Mouse (Mus musculus) MEL (cell line): Measurements from ENCODE around the gene Zdhhc4. TPM values are rescaled to one million over a fixed set of nuclear protein-coding genes. Genes with fewer than 3 reads are reported as not detected.
A peak's percentile ranks its signal among the peaks of the same experiment; 100 is the strongest.

Experiments
- DNase-seq: peaks from one replicate; pipeline ENCODE4 v3.0.0; 2011; ENCODE audit warnings: low read depth, low spot score
- H3K27ac ChIP-seq: 2 replicates; pipeline ENCODE4 v1.5.1; 2012; ENCODE audit warnings: low read depth, mild to moderate bottlenecking, control low read depth, low read length, moderate library complexity; ENCODE audit not compliant: control insufficient read depth
- H3K27me3 ChIP-seq, 2 experiments: fragments of 150-350 bp in 1 of 2; sonication (generic) in 1 of 2; 2 replicates each; pipeline ENCODE4 v1.6.1; 2012; ENCODE audit warnings: low read length in 2 of 2, mild to moderate bottlenecking in 2 of 2, improper control_type of control experiment in 1 of 2, moderate library complexity in 1 of 2; ENCODE audit not compliant: insufficient read depth in 2 of 2, control insufficient read depth in 1 of 2
- H3K36me3 ChIP-seq, 2 experiments: 2 replicates each; pipeline ENCODE4 v1.6.1; 2012 to 2014; ENCODE audit warnings: low read length in 2 of 2, improper control_type of control experiment in 1 of 2, inconsistent platforms in 1 of 2, mild to moderate bottlenecking in 1 of 2; ENCODE audit not compliant: insufficient read depth in 2 of 2, control insufficient read depth in 1 of 2
- H3K4me1 ChIP-seq, 2 experiments: fragments of 150-350 bp in 1 of 2; sonication (generic) in 1 of 2; 2 replicates each; pipeline ENCODE4 v1.6.1; 2012; ENCODE audit warnings: low read length in 2 of 2, improper control_type of control experiment in 1 of 2, mild to moderate bottlenecking in 1 of 2; ENCODE audit not compliant: insufficient read depth in 2 of 2, control insufficient read depth in 1 of 2
- H3K4me3 ChIP-seq, 2 experiments: fragments of 150-350 bp in 1 of 2; sonication (generic) in 1 of 2; 2 replicates each; pipeline ENCODE4 v1.5.1; 2012; ENCODE audit warnings: low read depth in 2 of 2, low read length in 2 of 2, mild to moderate bottlenecking in 2 of 2, moderate library complexity in 2 of 2, control low read depth in 1 of 2, improper control_type of control experiment in 1 of 2; ENCODE audit not compliant: control insufficient read depth in 1 of 2, insufficient read depth in 1 of 2
- H3K79me2 ChIP-seq: 2 replicates; pipeline ENCODE4 v1.6.1; 2012; ENCODE audit warnings: mild to moderate bottlenecking, low read length, moderate library complexity; ENCODE audit not compliant: control insufficient read depth, poor library complexity, insufficient read depth
- H3K9ac ChIP-seq: 2 replicates; pipeline ENCODE4 v1.6.1; 2012; ENCODE audit warnings: low read depth, mild to moderate bottlenecking, control low read depth, low read length, moderate library complexity; ENCODE audit not compliant: control insufficient read depth, poor library complexity, severe bottlenecking
- H3K9me3 ChIP-seq: fragments of 150-350 bp; sonication (generic); replicated peaks from 2 replicates; pipeline ENCODE4 v1.6.1; 2012; ENCODE audit warnings: mild to moderate bottlenecking, low read length, improper control_type of control experiment, moderate library complexity; ENCODE audit not compliant: insufficient read depth
- BHLHE40 ChIP-seq: IDR thresholded peaks from 2 replicates; pipeline ENCODE4 v1.6.1; 2012; ENCODE audit warnings: low read depth, mild to moderate bottlenecking, inconsistent platforms, low read length, improper control_type of control experiment, borderline replicate concordance
- CHD1 ChIP-seq: IDR thresholded peaks from 2 replicates; pipeline ENCODE4 v1.6.1; 2012; ENCODE audit warnings: low read depth, mild to moderate bottlenecking, inconsistent platforms, low read length, improper control_type of control experiment
- CTCF ChIP-seq, 3 experiments: IDR thresholded peaks in 2 of 3; conservative IDR thresholded peaks in 1 of 3; 2 replicates each; pipeline ENCODE4 v1.5.1; 2011 to 2012; ENCODE audit warnings: low read length in 3 of 3, low read depth in 2 of 3, mild to moderate bottlenecking in 2 of 3, improper control_type of control experiment in 1 of 3, inconsistent platforms in 1 of 3, mixed read lengths in 1 of 3, moderate library complexity in 1 of 3; ENCODE audit not compliant: control insufficient read depth in 1 of 3, insufficient read depth in 1 of 3, poor library complexity in 1 of 3, severe bottlenecking in 1 of 3
- E2F4 ChIP-seq: IDR thresholded peaks from 2 replicates; pipeline ENCODE4 v1.6.1; 2011; ENCODE audit warnings: low read depth, low read length, improper control_type of control experiment, borderline replicate concordance
- ELF1 ChIP-seq: IDR thresholded peaks from 2 replicates; pipeline ENCODE4 v1.6.1; 2014; ENCODE audit warnings: low read depth, mild to moderate bottlenecking, inconsistent platforms, low read length, improper control_type of control experiment, moderate library complexity
- GABPA ChIP-seq: IDR thresholded peaks from 2 replicates; pipeline ENCODE4 v1.6.1; 2012; ENCODE audit warnings: low read depth, mild to moderate bottlenecking, inconsistent platforms, low read length, improper control_type of control experiment, moderate library complexity
- GATA1 ChIP-seq: IDR thresholded peaks from 2 replicates; pipeline ENCODE4 v1.6.1; 2011; ENCODE audit warnings: low read depth, low read length, improper control_type of control experiment
- HCFC1 ChIP-seq: IDR thresholded peaks from 2 replicates; pipeline ENCODE4 v1.6.1; 2012; ENCODE audit warnings: low read depth, mild to moderate bottlenecking, inconsistent platforms, low read length, improper control_type of control experiment, moderate library complexity
- KAT2A ChIP-seq: conservative IDR thresholded peaks from 2 replicates; pipeline ENCODE4 v1.6.1; 2012; ENCODE audit warnings: low read depth, low read length, improper control_type of control experiment, inconsistent platforms
- MAFK ChIP-seq: IDR thresholded peaks from 2 replicates; pipeline ENCODE4 v1.6.1; 2011; ENCODE audit warnings: low read depth, mild to moderate bottlenecking, low read length, improper control_type of control experiment, borderline replicate concordance
- MAX ChIP-seq: IDR thresholded peaks from 2 replicates; pipeline ENCODE4 v1.6.1; 2011; ENCODE audit warnings: low read length, improper control_type of control experiment
- MEF2A ChIP-seq: IDR thresholded peaks from 2 replicates; pipeline ENCODE4 v1.6.1; 2014; ENCODE audit warnings: low read depth, mild to moderate bottlenecking, inconsistent platforms, low read length, improper control_type of control experiment; ENCODE audit not compliant: poor library complexity, insufficient replicate concordance, severe bottlenecking; ENCODE audit errors: extremely low read depth
- MXI1 ChIP-seq: IDR thresholded peaks from 2 replicates; pipeline ENCODE4 v1.6.1; 2011; ENCODE audit warnings: mild to moderate bottlenecking, low read depth, low read length, improper control_type of control experiment
- MYB ChIP-seq: IDR thresholded peaks from 2 replicates; pipeline ENCODE4 v1.6.1; 2011; ENCODE audit warnings: mild to moderate bottlenecking, low read depth, low read length, improper control_type of control experiment
- MYC ChIP-seq: IDR thresholded peaks from 2 replicates; pipeline ENCODE4 v1.6.1; 2011; ENCODE audit warnings: low read depth, mild to moderate bottlenecking, low read length, improper control_type of control experiment, moderate library complexity
- NELFE ChIP-seq: IDR thresholded peaks from 2 replicates; pipeline ENCODE4 v1.6.1; 2011; ENCODE audit warnings: low read depth, low read length, improper control_type of control experiment
- NRF1 ChIP-seq: IDR thresholded peaks from 2 replicates; pipeline ENCODE4 v1.6.1; 2014; ENCODE audit warnings: low read depth, mild to moderate bottlenecking, inconsistent platforms, low read length, improper control_type of control experiment, moderate library complexity; ENCODE audit not compliant: poor library complexity, insufficient read depth, severe bottlenecking
- POLR2A ChIP-seq, 2 experiments: IDR thresholded peaks; 2 replicates each; pipeline ENCODE4 v1.6.1; 2011 to 2012; ENCODE audit warnings: low read length in 2 of 2, mild to moderate bottlenecking in 2 of 2, control low read depth in 1 of 2, improper control_type of control experiment in 1 of 2, low read depth in 1 of 2, moderate library complexity in 1 of 2; ENCODE audit not compliant: control insufficient read depth in 1 of 2, insufficient read depth in 1 of 2, poor library complexity in 1 of 2
- POLR2AphosphoS2 ChIP-seq: IDR thresholded peaks from 2 replicates; pipeline ENCODE4 v1.6.1; 2011; ENCODE audit warnings: low read length, improper control_type of control experiment
- RAD21 ChIP-seq: IDR thresholded peaks from 2 replicates; pipeline ENCODE4 v1.6.1; 2011; ENCODE audit warnings: mild to moderate bottlenecking, low read depth, low read length, improper control_type of control experiment
- SIN3A ChIP-seq: IDR thresholded peaks from 2 replicates; pipeline ENCODE4 v1.6.1; 2012; ENCODE audit warnings: low read length, improper control_type of control experiment, inconsistent platforms
- SMC3 ChIP-seq: IDR thresholded peaks from 2 replicates; pipeline ENCODE4 v1.6.1; 2011; ENCODE audit warnings: low read depth, low read length, improper control_type of control experiment
- TAL1 ChIP-seq: IDR thresholded peaks from 2 replicates; pipeline ENCODE4 v1.6.1; 2012; ENCODE audit warnings: mild to moderate bottlenecking, inconsistent platforms, low read length, moderate library complexity, mixed read lengths
- TCF12 ChIP-seq: IDR thresholded peaks from 2 replicates; pipeline ENCODE4 v1.6.1; 2014; ENCODE audit warnings: low read depth, mild to moderate bottlenecking, inconsistent platforms, low read length, improper control_type of control experiment, moderate library complexity
- UBTF ChIP-seq: IDR thresholded peaks from 2 replicates; pipeline ENCODE4 v1.6.1; 2012; ENCODE audit warnings: low read depth, mild to moderate bottlenecking, inconsistent platforms, low read length, improper control_type of control experiment, moderate library complexity, borderline replicate concordance; ENCODE audit not compliant: insufficient read depth
- ZC3H11A ChIP-seq: IDR thresholded peaks from 2 replicates; pipeline ENCODE4 v1.6.1; 2012; ENCODE audit warnings: low read depth, mild to moderate bottlenecking, inconsistent platforms, low read length, improper control_type of control experiment
- ZKSCAN1 ChIP-seq: IDR thresholded peaks from 2 replicates; pipeline ENCODE4 v1.6.1; 2012; ENCODE audit warnings: low read depth, mild to moderate bottlenecking, inconsistent platforms, low read length, improper control_type of control experiment, moderate library complexity
- ZMIZ1 ChIP-seq: IDR thresholded peaks from 2 replicates; pipeline ENCODE4 v1.6.1; 2012; ENCODE audit warnings: low read depth, mild to moderate bottlenecking, inconsistent platforms, low read length, improper control_type of control experiment, moderate library complexity
- ZNF384 ChIP-seq: IDR thresholded peaks from 2 replicates; pipeline ENCODE4 v1.6.1; 2012; ENCODE audit warnings: low read depth, mild to moderate bottlenecking, inconsistent platforms, low read length, improper control_type of control experiment
- polyA plus RNA-seq, 2 experiments: library from polyadenylated mRNA; stranded (reverse) in 1 of 2; unstranded in 1 of 2; fragments of >175 nt in 1 of 2; fragments of >200 nt in 1 of 2; gene quantifications; 2 replicates each; pipeline versions ENCODE4 v1.2.1 to v1.2.4; 2012; ENCODE audit warnings: low replicate concordance in 2 of 2, low read depth in 1 of 2; ENCODE audit not compliant: insufficient read length in 2 of 2, insufficient read depth in 1 of 2, missing spikeins in 1 of 2
- total RNA-seq: library from RNA; depleted of rRNA; stranded (reverse); fragments of 300-350 nt; gene quantifications from 2 replicates; pipeline ENCODE4 v1.2.3, GENCODE M21; 2012

Gene Zdhhc4
- total and polyA plus RNA-seq, 3 experiments: 17.6 to 62.1 TPM; not detected in 1

DNA sequence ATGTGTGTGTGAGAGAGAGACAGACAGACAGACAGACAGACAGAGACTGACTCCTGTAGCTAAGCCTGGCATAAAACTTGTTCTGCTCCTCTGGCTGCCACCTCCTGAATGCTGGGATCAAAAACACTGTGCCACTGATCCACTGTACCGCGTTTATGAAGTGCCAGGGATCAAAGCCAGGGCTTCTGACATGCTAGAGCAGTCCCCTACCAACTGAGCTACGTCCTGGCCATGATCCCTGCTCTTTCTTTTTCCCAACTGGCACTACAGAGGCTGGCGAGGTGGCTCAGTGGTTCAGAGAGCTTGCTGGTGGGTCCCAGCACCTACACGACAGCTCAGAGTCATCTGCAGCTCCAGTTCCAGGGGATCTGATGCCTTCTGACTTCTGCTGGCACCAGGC, 53.3 kb downstream of the Zdhhc4 start:
- Histone ChIP-seq H3K9me3 (no peaks in the 10 kb centered on the region), H3K27ac (no peak overlapping the region), H3K4me1 (peaks cover 6 to 35% of the 10 kb centered on the region in 2 experiments), H3K9ac (no peak overlapping the region), H3K79me2 (no peaks in the 10 kb centered on the region), H3K36me3 (peaks cover 0 to 20% of the 10 kb centered on the region in 2 experiments; a peak in 2 of 4 replicates)
- DNase-seq: no peak
- no peak for TF ChIP-seq MEF2A
- no peak for TF ChIP-seq HCFC1
- TF ChIP-seq NRF1: no peak
- TF ChIP-seq POLR2AphosphoS2: no peak
- no peak for TF ChIP-seq MAFK
- TF ChIP-seq ZC3H11A: no peak
- TF ChIP-seq RAD21: no peak
- no peak for TF ChIP-seq E2F4
- no peak for TF ChIP-seq ELF1
- TF ChIP-seq SIN3A: no peak
- no peak for TF ChIP-seq GATA1
- TF ChIP-seq KAT2A: no peak
- TF ChIP-seq, all 39 proteins: peak for 0
- Histone ChIP-seq H3K4me3 (no peak overlapping the region), H3K27me3 (no peaks in the 10 kb centered on the region)

DNA sequence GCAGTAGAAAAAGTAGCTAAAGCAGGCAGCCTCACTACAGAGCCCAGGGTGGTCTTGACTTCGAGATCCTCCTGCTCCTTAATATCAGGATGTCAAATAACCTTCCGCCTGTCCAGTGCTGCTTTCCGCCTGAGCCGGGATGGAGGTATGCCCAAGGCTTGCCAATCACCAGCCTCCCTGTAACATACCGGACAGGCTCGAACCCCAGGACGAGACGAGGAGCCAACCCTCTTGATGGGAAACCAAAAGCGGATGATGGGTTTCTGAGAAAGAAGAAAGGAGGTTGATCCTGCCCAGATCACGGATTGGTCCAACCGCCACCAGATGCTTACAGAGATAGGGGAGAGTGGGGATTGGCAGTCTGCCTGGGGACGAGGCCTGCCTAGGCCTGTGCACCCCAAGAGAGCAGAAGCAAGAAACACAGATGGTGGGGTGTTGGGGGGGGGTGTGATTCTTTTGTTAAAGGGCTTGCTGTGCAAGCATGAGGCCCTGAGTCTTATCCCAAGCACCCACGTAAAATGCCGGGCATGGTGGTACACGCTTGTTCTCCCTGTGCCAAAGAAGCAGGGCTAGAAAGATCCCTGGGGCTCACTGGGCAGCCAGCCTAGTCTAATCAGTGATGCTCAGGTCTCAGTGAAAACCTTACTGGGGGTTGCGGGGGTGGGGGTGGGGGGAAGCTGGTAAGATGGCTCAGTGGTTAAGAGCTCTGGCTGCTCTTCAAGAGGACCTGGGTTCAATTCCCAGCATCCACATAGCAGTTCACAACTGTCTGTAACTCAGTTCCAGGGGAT, 56.3 kb downstream of the Zdhhc4 start:
- Histone ChIP-seq H3K79me2 (peaks cover 7% of the 10 kb centered on the region), H3K9me3 (no peaks in the 10 kb centered on the region), H3K4me3 (peak overlapping the region; percentile 40 to 51), H3K27ac (peak overlapping the region; percentile 96), H3K27me3 (no peaks in the 10 kb centered on the region), H3K4me1 (peaks cover 8 to 39% of the 10 kb centered on the region in 2 experiments), H3K9ac (peak overlapping the region; percentile 47), H3K36me3 (peaks cover 0 to 20% of the 10 kb centered on the region in 2 experiments; a peak in 2 of 4 replicates)
- DNase-seq: peak; percentile 98
- TF ChIP-seq CHD1 (no peak), ZKSCAN1 (no peak), HCFC1 (no peak), MYC (peak; percentile 65; the same call in 1 of the 2 replicates), MAX (no peak; the same call in 1 of the 2 replicates), MEF2A (no peak), ELF1 (no peak), RAD21 (no peak), TCF12 (peak; percentile 91), POLR2A (IDR thresholded peaks at IDR 0.05; ENCODE audit: control insufficient read depth in 1 of 2, insufficient read depth in 1 of 2, low read depth in 1 of 2, low read length in 2 of 2, poor library complexity in 1 of 2) (peak in 1 of 2 experiments; percentile 67; a peak in 2 of 4 replicates), MXI1 (peak; percentile 80; the same call in 1 of the 2 replicates), POLR2AphosphoS2 (no peak; the same call in 1 of the 2 replicates), NRF1 (0 out of 2 replicates have a peak, but pooled peaks have one; percentile 23), SMC3 (no peak), ZMIZ1 (no peak), MYB (peak; percentile 84), CTCF (IDR thresholded peaks at IDR 0.05 in 2 of 3, conservative IDR thresholded peaks at IDR 0.05 in 1 of 3; ENCODE audit: control insufficient read depth in 1 of 3, insufficient read depth in 1 of 3, low read depth in 2 of 3, low read length in 3 of 3, poor library complexity in 1 of 3, severe bottlenecking in 1 of 3) (no peak), ZNF384 (no peak), TAL1 (peak; percentile 90), ZC3H11A (no peak), MAFK (peak; percentile 24; the same call in 1 of the 2 replicates), GABPA (no peak), UBTF (no peak), BHLHE40 (peak; percentile 46; the same call in 1 of the 2 replicates), NELFE (peak; percentile 59)
